Mouse (Mus musculus): Measurements from ENCODE around the gene Prdm5.

- TF ChIP-seq CTCF (IDR thresholded peaks at IDR 0.05; ENCODE audit: extremely low read depth, insufficient read length, insufficient replicate concordance, low read depth, low read length) (no peak), POLR2A (IDR thresholded peaks at IDR 0.05; ENCODE audit: low read depth, low read length) (no peak)
Observed at GRCm38 (mm10) chr6:65758214-65758613, 20.6 kb upstream of the Prdm5 start.
